Mouse (Mus musculus) E14TG2a.4 (cell line): ENCODE data around the gene Relch.
"Not testable (repeated sequence)": the region's sequence is repeated elsewhere in the genome, so short reads cannot be mapped to it uniquely, and the experiment has no call there.

Experiments used
- H3K27me3 ChIP-seq: 2 replicates; pipeline ENCODE4 v1.6.1; 2014; ENCODE audit warnings: low read length, control low read depth; ENCODE audit not compliant: insufficient read depth
- H3K36me3 ChIP-seq: 2 replicates; pipeline ENCODE4 v1.6.1; 2014; ENCODE audit warnings: low read length, control low read depth; ENCODE audit not compliant: insufficient read depth
- H3K4me1 ChIP-seq: replicated peaks from 2 replicates; pipeline ENCODE4 v1.6.1; 2014; ENCODE audit warnings: low read depth, low read length, control low read depth
- H3K4me3 ChIP-seq: replicated peaks from 2 replicates; pipeline ENCODE4 v1.5.1; 2014; ENCODE audit warnings: mild to moderate bottlenecking, low read length
- H3K9me3 ChIP-seq: 2 replicates; pipeline ENCODE4 v1.6.1; 2014; ENCODE audit warnings: low read length, control low read depth
- CTCF ChIP-seq: conservative IDR thresholded peaks from 2 replicates; pipeline ENCODE4 v1.5.1; 2014; ENCODE audit warnings: low read length
- NANOG ChIP-seq: IDR thresholded peaks from 2 replicates; pipeline ENCODE4 v1.6.1; 2014; ENCODE audit warnings: borderline replicate concordance, low read length, mixed read lengths
- POU5F1 ChIP-seq: IDR thresholded peaks from 2 replicates; pipeline ENCODE4 v1.6.1; 2014; ENCODE audit warnings: low read length, borderline replicate concordance

Gene Relch

GRCm38 (mm10) chr1:105752196-105752595, 88.5 kb downstream of the Relch start:
- H3K4me1 ChIP-seq, result no peaks in the 10 kb centered on the region

DNA sequence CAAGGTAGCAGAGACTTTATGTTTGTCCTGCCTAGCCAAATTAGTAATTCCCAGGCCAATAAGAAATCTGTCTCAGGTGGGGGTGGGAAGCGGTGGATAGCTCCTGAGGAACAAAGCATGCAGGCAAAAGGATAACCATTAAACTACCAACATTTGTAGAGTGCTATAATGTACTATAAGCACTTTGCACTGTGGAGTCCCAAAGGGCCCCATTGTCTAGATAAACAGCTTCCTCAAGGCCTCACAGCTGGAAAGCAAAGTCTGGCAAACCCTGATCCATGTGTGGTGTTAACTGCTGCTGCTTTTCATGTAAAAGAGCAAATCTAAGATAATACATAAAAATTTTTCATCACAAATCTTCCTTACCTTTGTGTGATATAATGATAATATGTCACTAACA, 89.3 kb downstream of the Relch start:
- H3K27me3 ChIP-seq, result no peaks in the 10 kb centered on the region
- no peak overlapping the region for H3K4me3 ChIP-seq
- peaks cover 51% of the 10 kb centered on the region for H3K36me3 ChIP-seq
- no peaks in the 10 kb centered on the region for H3K4me1 ChIP-seq
- H3K9me3 ChIP-seq, result no peaks in the 10 kb centered on the region
- TF ChIP-seq POU5F1, result no peak
- TF ChIP-seq NANOG, result no peak
- TF ChIP-seq CTCF, result no peak

More at GRCm38 (mm10) chr1:105752196-105752595, 88.5 kb downstream of the Relch start:
- Histone ChIP-seq H3K4me3 (no peak overlapping the region), H3K27me3 (no peaks in the 10 kb centered on the region), H3K36me3 (peaks cover 56% of the 10 kb centered on the region), H3K9me3 (no peaks in the 10 kb centered on the region)
- TF ChIP-seq CTCF (no peak), POU5F1 (no peak), NANOG (no peak)

DNA sequence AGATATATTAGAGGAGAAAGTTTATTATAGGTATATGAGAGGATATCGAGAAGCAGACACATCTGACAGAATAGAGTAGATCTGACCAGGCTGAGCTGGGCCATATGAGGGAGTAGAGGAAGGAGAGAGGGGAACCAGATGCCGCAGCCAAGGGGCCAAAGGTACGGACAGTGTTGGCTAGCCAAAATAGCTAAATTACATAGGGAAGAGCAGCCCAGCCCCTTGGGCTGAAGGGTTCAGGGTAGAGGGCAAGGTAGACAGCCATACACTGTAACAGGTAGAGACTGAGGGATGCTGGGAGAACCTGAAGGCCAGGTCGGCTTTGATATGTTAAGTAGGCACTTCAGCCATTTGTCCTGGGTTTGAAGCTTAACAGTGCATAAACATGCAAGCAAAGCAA, 95.1 kb downstream of the Relch start:
- Histone ChIP-seq H3K9me3 (peaks cover 23% of the 10 kb centered on the region), H3K27me3 (no peaks in the 10 kb centered on the region), H3K4me3 (no peak overlapping the region), H3K4me1 (peaks cover 20% of the 10 kb centered on the region), H3K36me3 (0 out of 2 replicates have a peak, but pooled peaks cover 4% of the 10 kb centered on the region)
- no peak for TF ChIP-seq POU5F1
- TF ChIP-seq CTCF, result no peak
- no peak for TF ChIP-seq NANOG

DNA sequence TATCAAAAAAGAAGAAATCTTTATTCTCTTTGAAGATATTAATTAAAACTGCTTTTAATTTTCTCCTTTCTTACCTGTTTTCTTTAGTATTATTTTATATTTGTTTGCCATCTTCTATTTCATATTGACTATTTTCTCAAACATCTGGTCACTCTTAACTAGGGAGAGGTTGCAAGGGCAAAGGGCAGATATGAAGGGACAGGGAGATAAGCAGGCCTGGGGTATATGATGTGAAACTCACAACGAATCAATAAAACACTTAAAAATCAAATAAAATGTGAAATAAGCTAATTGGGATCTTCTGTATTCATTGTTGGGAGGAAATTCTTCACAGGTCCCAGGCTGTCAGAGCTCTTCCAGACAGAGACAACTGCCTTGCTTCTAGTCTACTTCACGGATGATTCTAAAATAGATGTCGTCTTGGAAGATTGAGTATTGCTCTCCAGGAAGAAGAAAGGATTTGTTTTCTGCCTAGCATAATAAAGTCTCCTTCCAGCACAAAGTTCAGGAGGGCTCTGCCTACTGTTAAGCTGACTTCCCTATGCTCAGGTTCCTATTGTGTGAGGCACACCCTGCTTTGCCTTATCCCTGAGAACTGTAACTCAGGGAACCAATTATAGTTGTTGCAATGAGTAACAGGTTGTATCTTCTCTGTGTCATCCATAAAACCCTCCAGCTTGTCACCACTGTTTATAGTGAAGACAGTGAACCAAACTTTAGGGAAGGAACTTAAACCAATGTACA, 95.9 kb downstream of the Relch start:
- H3K9me3 ChIP-seq, result peaks cover 25% of the 10 kb centered on the region
- H3K36me3 ChIP-seq, result no peaks in the 10 kb centered on the region
- no peaks in the 10 kb centered on the region for H3K27me3 ChIP-seq
- peaks cover 20% of the 10 kb centered on the region for H3K4me1 ChIP-seq
- no peak overlapping the region for H3K4me3 ChIP-seq
- TF ChIP-seq NANOG, result no peak
- TF ChIP-seq CTCF, result no peak
- no peak for TF ChIP-seq POU5F1

DNA sequence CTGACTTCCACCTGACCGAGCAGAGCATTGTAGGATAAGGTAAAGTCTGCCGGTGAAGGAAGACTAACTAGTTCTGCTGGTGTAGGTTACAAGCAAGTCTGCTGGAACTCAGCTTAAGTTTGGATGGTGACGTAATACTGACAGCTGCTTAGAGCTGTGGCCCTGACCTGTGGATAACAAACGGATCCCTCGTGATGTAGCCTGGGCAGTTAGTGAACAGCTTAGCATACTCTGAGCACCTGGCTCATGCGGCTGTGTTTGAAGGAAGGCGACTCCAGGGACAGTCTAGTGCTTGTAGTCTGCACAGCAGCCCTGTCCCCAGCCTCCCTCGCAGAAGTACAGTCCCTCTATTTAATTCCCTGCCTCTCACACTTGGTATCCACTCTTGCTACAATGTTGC, 101.9 kb downstream of the Relch start:
- Histone ChIP-seq H3K4me3 (no peak overlapping the region), H3K36me3 (no peaks in the 10 kb centered on the region), H3K27me3 (no peaks in the 10 kb centered on the region), H3K4me1 (no peaks in the 10 kb centered on the region), H3K9me3 (peaks cover 25% of the 10 kb centered on the region)
- no peak for TF ChIP-seq CTCF
- TF ChIP-seq NANOG, result no peak
- no peak for TF ChIP-seq POU5F1

- H3K4me3 ChIP-seq, H3K27me3 ChIP-seq, H3K4me1 ChIP-seq, H3K36me3 ChIP-seq: not testable (repeated sequence)
- peaks cover 25% of the 10 kb centered on the region for H3K9me3 ChIP-seq
Measured at GRCm38 (mm10) chr1:105766099-105766498, 102.4 kb downstream of the Relch start.

DNA sequence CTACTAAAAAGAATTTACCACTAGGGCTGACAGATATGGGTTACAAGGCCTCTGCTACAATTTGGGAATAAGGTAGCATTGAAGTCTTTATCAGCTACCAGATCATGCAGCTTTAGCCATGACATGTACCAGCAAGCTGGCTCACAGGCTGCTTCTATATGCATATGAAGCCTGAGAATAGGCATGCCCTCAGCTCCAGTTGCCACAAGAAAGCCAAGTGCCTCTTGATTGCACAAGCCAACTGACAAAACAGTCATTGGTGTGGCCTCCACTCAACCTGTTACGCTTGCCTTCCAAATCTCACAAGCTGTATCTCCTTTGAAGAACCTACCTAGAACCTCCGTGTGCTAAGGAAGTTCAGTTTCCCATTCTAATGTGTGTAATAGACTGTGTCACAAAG, 104.7 kb downstream of the Relch start:
- H3K9me3 ChIP-seq, result peaks cover 7% of the 10 kb centered on the region
- H3K27me3 ChIP-seq, result no peaks in the 10 kb centered on the region
- H3K36me3 ChIP-seq, result no peaks in the 10 kb centered on the region
- TF ChIP-seq CTCF, result no peak
- TF ChIP-seq NANOG, result no peak
- TF ChIP-seq POU5F1, result no peak
- H3K4me1 ChIP-seq, result no peaks in the 10 kb centered on the region
- H3K4me3 ChIP-seq, result no peak overlapping the region

DNA sequence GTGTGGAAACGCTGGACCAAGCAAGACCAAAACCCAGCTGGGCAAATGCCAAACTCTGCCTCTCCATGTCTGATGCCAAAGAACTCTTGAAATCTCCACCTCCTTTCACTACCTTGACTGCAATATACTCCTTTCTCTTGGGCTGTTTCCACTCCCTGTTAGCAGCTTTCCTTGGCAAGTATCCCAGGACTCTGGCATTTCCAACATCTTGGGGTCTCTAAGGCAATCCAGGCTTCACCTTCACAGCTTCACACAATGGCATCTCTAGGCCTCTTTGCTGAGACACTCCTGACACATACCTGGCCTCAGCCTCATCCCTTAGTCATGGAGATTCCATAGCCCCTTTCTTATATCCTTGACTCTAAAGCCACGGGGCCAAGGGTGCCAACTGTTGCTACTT, 107.0 kb downstream of the Relch start:
- TF ChIP-seq CTCF, result no peak
- no peak for TF ChIP-seq POU5F1
- no peak for TF ChIP-seq NANOG
- H3K4me3 ChIP-seq, result no peak overlapping the region
- no peaks in the 10 kb centered on the region for H3K4me1 ChIP-seq
- no peaks in the 10 kb centered on the region for H3K36me3 ChIP-seq
- H3K9me3 ChIP-seq, result no peaks in the 10 kb centered on the region
- no peaks in the 10 kb centered on the region; the same call in 1 of the 2 replicates for H3K27me3 ChIP-seq

- Histone ChIP-seq H3K36me3 (no peaks in the 10 kb centered on the region), H3K4me1 (peaks cover 11% of the 10 kb centered on the region), H3K27me3 (peaks cover 40% of the 10 kb centered on the region), H3K4me3 (no peak overlapping the region), H3K9me3 (no peaks in the 10 kb centered on the region)
- TF ChIP-seq NANOG (no peak), CTCF (no peak), POU5F1 (no peak)
Measured at GRCm38 (mm10) chr1:105776426-105776825, 112.8 kb downstream of the Relch start.
